Mouse (Mus musculus) fat pad, adult 2 months (tissue): ENCODE results near the gene Gsg1l2.

Experiments
- DNase-seq: peaks from one replicate; pipeline ENCODE4 v3.0.0-alpha.2; 2011; ENCODE audit warnings: low read depth, low spot score; ENCODE audit errors: extremely low read depth

Gsg1l2 gene

GRCm38 (mm10) chr11:67774379-67774778 is at the start of gene Gsg1l2:
Gene Gsg1l2 (plus strand): TSS chr11:67774608.
- DNase-seq: no peak

- DNase-seq: no peak
Measured at GRCm38 (mm10) chr11:67727095-67727494, 47.3 kb upstream of the Gsg1l2 start.

DNA sequence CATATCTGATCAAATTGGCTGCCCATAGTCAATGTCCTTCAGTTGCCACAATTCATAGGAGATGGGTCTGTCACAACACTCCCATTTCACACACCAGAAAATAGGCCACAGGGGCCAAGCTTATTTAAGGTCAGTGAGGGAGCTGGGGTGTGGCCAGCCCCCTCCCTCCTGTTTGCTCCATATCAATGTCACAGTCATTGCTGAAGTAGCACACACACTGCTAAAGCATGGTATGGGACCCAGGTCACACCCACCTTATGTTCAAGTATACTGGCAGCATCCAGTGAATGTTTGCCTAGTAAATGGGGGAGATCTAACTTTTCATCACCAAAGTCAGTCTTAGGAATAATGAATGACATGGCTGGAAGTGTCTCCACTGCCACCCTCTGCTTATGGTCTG is 45.7 kb upstream of the Gsg1l2 start:
- no peak for DNase-seq

DNA sequence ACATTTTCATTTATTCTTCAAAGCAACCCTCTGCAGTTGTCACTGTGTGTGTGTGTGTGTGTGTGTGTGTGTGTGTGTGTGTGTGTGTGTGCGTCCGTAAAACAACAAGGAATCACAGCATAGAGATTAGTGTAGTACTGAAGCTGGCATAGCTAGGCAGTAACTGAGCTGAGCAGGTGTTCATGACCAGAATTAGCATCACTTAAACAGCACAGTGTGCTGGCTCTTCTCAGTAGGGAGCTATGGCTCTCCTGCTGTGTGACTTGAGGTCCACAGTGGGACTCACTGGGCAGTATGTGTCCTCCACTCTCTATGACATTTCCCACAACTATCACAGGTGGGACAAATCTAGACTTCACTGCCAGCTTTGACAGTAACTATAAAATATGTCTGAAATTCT is 43.4 kb upstream of the Gsg1l2 start:
- no peak for DNase-seq

DNA sequence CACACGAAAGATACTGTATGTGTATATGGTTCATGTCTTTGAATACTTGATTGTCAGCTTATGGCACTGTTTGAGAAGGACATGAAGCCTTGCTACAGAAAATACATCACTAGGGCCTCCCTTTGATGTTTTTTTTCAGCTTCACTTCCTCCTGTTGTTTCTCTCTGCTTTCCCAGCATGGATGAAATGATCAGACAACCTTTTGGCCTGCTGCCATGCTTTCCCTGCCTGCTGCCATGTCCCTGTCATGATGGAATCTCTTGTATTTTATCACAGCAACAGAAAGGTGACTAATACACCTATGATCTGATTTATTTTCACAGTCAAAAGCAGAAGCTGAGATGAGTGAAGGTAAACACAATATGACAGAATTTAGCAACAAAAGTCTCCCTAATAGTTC is 40.7 kb upstream of the Gsg1l2 start:
- no peak for DNase-seq

GRCm38 (mm10) chr11:67734597-67734996 is 39.8 kb upstream of the Gsg1l2 start:
- DNase-seq: no peak

DNA sequence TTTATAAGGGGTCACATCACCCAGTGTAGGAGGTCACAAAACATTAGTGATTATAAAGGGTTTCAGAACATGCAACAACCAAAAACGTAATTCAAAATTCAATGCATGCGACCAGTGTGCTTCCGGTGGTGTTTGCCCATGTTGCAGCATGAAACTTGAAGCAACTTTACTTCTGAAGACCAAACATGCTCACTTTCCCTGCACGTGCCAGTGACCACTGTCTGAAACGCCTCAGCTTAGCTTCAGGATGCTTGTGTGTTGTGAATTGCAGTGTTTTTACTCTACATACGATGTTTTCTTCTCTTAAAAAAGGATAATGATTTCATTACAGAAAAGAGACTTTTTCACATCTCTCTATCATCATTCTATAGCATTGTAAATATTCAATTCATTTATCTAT is 36.1 kb upstream of the Gsg1l2 start:
- DNase-seq: no peak

- DNase-seq: no peak
Measured at GRCm38 (mm10) chr11:67738846-67739490, 35.4 kb upstream of the Gsg1l2 start.

DNA sequence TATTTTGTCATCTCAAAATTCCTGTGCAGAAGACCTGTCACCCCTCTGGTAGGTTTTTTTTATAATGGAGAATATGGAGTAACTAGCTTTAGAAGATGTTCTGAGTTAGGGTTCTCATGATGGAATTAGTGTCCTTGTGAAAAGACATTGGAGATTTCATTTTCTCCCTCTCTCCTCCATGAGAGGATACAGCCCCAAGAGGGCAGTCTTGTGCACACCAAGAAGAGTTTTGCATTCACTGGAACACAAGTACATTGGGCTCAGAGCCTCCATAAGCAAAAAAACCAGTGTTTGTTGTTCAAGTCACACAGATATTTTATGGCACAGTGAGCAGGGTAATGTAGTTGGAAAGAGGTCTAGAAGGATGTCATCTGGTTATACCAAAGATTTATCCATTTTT is 32.8 kb upstream of the Gsg1l2 start:
- DNase-seq: no peak

GRCm38 (mm10) chr11:67756287-67756686 is 18.1 kb upstream of the Gsg1l2 start:
- no peak for DNase-seq

GRCm38 (mm10) chr11:67757373-67758167 is 16.8 kb upstream of the Gsg1l2 start:
- DNase-seq: no peak

DNA sequence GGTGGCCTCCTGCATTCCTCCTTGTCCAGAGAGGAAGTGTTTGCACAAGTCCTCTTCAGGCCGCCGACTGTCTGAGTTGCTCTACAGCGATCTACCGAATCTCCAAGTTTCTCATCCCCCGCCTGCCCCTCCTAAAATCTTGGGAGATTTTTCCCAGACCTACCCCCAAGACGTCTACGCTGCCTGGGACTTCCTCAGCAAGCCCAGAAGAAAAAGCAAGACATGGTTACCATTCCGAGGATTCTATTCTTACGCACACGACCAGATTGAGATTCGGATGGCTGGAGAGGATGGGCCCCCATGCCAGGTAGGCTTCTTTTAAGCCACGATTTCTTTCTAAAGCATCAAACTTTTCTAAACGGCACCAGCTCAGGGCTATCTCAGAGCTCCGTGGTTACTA is 3.4 kb upstream of the Gsg1l2 start, which contains the start of gene Glp2r:
TSS of gene Glp2r (minus strand) at position 101 of the 400 bp plus-strand sequence.
- DNase-seq: no peak

DNA sequence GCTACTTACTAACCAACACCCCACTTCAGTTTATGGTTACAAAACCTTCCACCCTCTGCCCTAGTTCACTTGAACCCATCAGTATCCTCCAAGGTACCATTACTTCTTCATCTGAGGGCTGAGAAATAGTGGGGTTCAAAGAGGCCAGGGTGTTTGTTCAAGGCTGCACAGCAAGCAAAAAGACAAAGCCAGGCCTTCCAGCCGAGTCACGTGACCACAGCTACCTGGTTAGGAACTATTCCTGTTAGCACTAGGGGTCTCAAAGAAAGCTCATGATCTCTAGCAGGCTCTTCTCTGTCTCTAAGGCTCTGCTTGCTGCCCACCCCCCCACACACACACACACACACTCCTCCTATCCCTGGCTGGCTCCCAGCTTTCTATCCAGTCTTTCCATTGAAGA is 2.7 kb upstream of the Gsg1l2 start:
- DNase-seq: no peak

DNA sequence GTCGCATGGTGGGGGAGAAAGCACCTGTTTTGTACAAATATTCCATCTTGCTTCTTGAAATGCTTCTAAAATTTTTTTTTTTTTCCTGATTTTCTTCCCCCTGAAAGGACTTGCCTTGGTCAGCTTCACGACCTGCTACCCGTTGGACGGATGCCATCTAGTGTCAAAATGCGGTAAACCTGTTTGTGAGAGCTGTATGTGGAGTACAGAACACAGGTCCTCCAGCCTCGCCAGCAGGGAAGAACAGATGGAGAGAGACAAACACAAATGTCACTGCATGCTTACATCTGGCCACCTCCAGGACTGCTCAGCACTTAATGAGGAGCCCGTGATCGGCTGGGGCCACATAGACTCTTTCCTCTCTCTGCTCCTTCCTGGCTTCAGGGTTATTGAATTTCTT is 1.8 kb upstream of the Gsg1l2 start:
- no peak for DNase-seq

DNA sequence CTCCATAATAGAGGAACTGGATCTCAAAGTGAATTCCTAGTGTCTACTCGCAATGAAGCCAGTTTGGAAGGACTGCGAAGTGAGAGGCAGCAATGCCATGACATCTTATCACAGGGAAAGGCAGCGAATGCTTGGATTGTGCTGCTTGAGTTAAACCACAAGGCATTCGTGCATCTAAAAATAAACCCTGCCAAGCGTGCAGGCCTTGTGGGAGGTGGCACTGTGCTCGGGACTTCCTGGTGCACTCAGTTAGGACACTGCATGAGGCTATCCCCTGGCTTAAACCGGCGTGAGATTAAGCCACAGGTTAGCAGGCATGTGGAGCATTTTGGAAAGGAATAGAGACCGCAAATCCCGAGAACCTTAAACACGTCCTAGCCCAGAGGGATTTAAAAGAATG is 15.8 kb downstream of the Gsg1l2 start:
- DNase-seq: no peak

DNA sequence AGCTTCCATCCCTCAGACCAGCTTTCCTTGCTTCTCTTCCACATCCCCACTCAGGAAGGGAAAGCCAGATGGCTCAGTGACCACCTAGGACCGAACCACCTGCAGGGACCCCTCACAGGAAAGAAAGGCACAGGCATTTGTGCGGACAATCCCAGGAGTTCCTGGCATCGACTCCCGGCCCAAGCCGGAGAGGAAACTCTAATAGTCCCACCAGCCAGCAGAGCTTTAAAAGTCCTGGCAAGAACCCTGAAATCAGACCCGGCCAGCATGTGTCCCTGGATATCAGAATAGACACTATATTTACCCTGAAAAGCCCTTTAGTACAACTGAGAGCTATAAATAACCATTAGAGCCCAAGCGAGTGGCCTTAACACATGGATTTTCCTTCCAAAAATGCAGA is 23.5 kb downstream of the Gsg1l2 start, which contains the start of gene Dhrs7c:
TSS of gene Dhrs7c (plus strand) at position 257 of the 400 bp plus-strand sequence.
- DNase-seq: no peak

DNA sequence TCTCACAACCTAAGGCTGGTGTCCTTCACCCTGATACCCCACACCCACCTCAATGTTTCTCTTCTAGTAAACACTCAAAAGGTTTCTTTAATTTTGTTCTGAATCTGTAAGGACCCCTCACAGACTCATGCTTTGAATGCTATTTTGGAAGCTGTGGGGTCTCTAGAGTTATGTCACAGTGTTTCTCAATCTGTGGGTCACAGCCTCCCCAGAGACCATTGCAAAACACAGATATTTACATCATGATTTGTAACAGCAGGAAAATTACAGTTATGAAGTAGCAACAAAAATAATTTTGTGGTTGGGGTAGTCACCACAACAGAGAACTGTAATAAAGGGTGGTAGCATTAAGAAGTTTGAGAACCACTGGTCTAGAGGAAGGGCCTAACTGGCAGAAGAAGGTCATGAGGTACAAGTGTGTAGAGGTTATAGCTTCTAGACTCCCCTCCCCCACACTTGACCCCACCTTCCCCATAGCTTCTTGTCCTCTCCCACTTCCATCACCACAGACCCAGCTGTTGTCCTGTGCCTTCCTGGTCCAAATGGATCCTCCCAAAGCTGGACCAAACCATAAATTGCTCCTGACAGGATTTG is 25.8 kb downstream of the Gsg1l2 start:
- DNase-seq: no peak

DNA sequence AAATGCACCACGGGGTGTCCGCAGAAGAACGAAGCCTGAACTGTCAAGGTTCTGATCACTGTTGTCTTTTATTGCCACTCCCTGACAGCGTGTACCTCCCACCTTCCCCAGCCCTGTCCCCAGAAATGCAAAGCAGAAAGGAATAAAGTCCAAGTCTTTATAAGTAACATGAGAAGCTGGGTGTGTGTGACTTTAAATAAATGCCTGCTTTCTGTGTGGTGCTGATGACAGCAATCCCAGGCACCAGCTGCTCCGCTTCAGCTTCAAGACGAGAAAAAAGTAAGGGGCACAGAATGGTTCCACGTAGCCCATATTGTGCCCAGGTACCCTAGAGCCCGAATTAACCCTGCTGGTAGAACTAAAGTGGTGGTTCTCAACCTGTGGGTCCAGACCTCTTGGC is 26.8 kb downstream of the Gsg1l2 start:
- no peak for DNase-seq

- no peak for DNase-seq
Measured at GRCm38 (mm10) chr11:67805538-67805937, 31.1 kb downstream of the Gsg1l2 start.

DNA sequence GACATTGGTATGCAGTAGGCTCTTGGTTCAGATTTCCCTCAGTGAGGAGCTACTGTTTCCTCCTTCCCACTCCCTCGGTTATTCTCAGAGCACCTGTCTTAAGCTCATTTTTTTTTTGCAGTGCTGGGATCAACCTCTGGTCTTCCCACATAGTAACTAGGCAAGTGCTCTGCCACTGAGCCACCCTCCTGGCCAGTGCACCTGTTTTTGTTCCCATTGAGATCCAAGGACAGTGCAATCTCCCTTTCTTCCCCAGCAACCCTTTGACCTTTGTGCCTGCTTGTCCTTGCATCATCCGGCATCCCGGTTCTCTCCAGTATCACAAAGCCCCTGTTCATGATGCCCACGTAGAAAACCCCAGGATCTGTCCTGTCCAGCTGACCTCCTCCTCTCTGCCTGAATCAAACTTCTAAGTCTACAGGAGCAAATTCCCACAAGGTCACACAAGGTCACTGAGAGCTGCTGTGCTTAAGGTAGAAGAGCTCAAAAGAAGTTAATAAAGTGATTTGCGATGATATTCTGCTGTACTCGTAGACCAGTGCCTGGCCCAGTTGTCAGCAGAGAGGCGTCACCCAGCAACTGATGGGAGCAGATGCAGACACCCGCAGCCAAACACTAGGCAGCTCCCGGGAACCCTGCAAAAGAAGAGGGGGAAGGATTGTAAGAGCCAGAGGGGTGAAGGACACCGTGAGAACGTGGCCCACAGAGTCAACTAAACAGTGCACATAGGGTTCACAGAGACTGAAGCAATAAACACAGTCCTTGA is 32.6 kb downstream of the Gsg1l2 start:
- no peak for DNase-seq

- no peak for DNase-seq
Measured at GRCm38 (mm10) chr11:67808051-67808450, 33.6 kb downstream of the Gsg1l2 start.
